Mouse (Mus musculus) embryonic facial prominence, embryonic 10.5 days (tissue): ENCODE measurements around the gene D1Pas1. TPM values are rescaled to one million over a fixed set of nuclear protein-coding genes. Genes with fewer than 3 reads are reported as not detected.

Experiments
- DNase-seq: peaks from one replicate; pipeline ENCODE4 v3.0.0-alpha.2; 2017; ENCODE audit warnings: low spot score
- H3K27ac ChIP-seq: fragments of 300-500 bp; sonication (generic); replicated peaks from 2 replicates; pipeline ENCODE4 v1.5.1; 2016; ENCODE audit warnings: mild to moderate bottlenecking
- H3K27me3 ChIP-seq: fragments of 300-500 bp; sonication (generic); replicated peaks from 2 replicates; pipeline ENCODE4 v1.6.1; 2016; ENCODE audit warnings: low read depth, mild to moderate bottlenecking; ENCODE audit not compliant: poor library complexity, severe bottlenecking
- H3K36me3 ChIP-seq: fragments of 300-500 bp; sonication (generic); replicated peaks from 2 replicates; pipeline ENCODE4 v1.6.1; 2016; ENCODE audit warnings: mild to moderate bottlenecking, moderate library complexity
- H3K4me1 ChIP-seq: fragments of 300-500 bp; sonication (generic); 2 replicates; pipeline ENCODE4 v1.6.1; 2016
- H3K4me3 ChIP-seq: fragments of 300-500 bp; sonication (generic); 2 replicates; pipeline ENCODE4 v1.5.1; 2016; ENCODE audit warnings: mild to moderate bottlenecking, moderate library complexity
- H3K9me3 ChIP-seq: fragments of 300-500 bp; sonication (generic); 2 replicates; pipeline ENCODE4 v1.6.1; 2016; ENCODE audit warnings: mild to moderate bottlenecking
- WGBS: fragments of 180-500 bp; shearing (Covaris S2); methylation state at CpG from one replicate; pipeline ENCODE4 v1.1.7; 2016; 5-methylcytosine and 5-hydroxymethylcytosine counted together
- polyA plus RNA-seq: library from polyadenylated mRNA; unstranded; fragments of >200 nt; fragmentation: Nextera tagmentation; extraction: Ambion mirVana; gene quantifications from 2 replicates; pipeline ENCODE4 v1.2.1, GENCODE M21; 2016

D1Pas1 gene
- polyA plus RNA-seq, 1 experiment from 2014 or later: 0.15 TPM

GRCm38 (mm10) chr1:186959380-186959779 is 7.8 kb upstream of the D1Pas1 start:
- 48% methylated on average over 4 of the region's 4 CpGs for WGBS
- DNase-seq: no peak
- Histone ChIP-seq H3K27ac (no peak overlapping the region), H3K4me1 (0 out of 2 replicates have a peak, but pooled peaks cover 6% of the 10 kb centered on the region), H3K36me3 (no peaks in the 10 kb centered on the region), H3K27me3 (no peaks in the 10 kb centered on the region), H3K9me3 (no peaks in the 10 kb centered on the region), H3K4me3 (no peak overlapping the region)

- Histone ChIP-seq H3K27ac (no peak overlapping the region), H3K9me3 (peaks cover 26% of the 10 kb centered on the region), H3K4me3 (no peak overlapping the region), H3K36me3 (0 out of 2 replicates have a peak, but pooled peaks cover 3% of the 10 kb centered on the region), H3K4me1 (no peaks in the 10 kb centered on the region), H3K27me3 (no peaks in the 10 kb centered on the region)
- 75% methylated on average over 4 of the region's 4 CpGs for WGBS
- DNase-seq: no peak
Measured at GRCm38 (mm10) chr1:186964143-186964875, 2.9 kb upstream of the D1Pas1 start.

GRCm38 (mm10) chr1:186967926-186968325 is 710 bp downstream of the D1Pas1 start:
- WGBS: 93% methylated on average over 34 of the region's 34 CpGs
- H3K4me1 ChIP-seq: no peaks in the 10 kb centered on the region
- H3K9me3 ChIP-seq: peaks cover 26% of the 10 kb centered on the region
- H3K27me3 ChIP-seq: no peaks in the 10 kb centered on the region
- no peak overlapping the region for H3K27ac ChIP-seq
- H3K4me3 ChIP-seq: no peak overlapping the region
- DNase-seq: no peak
- 0 out of 2 replicates have a peak, but pooled peaks cover 3% of the 10 kb centered on the region for H3K36me3 ChIP-seq

DNA sequence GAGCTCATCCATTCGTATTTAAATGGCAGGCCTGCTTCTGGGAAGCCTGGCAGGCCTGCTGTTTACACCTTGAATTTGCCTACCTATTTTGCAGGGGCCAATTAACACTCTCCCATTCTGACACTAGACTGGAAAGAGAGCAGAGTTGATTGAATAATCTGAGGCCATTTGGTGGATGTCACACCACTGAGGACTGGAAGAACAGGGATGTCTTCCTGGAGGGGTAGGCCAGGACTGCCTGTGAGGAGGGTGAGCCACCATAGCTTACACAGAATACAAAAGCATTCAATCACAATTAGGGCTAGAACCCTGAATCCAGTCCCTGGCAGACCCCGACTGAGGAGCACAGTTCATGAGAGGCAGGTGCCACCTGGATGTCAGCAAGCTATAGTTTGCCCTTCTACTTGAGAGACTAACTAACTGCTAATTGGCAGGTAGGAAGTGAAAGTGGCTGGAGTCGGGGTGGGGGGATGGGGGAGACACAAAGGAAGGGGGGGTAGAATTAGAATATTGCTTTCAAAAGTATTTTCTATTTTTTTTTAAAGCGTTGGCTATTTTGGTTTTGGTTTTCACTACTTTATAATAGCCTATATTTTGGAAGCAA is 9.8 kb downstream of the D1Pas1 start:
- Histone ChIP-seq H3K27ac (no peak overlapping the region), H3K36me3 (no peaks in the 10 kb centered on the region), H3K27me3 (no peaks in the 10 kb centered on the region), H3K9me3 (no peaks in the 10 kb centered on the region), H3K4me3 (no peak overlapping the region), H3K4me1 (0 out of 2 replicates have a peak, but pooled peaks cover 5% of the 10 kb centered on the region)
- WGBS: 64% methylated on average over 4 of the region's 4 CpGs
- DNase-seq: no peak

DNA sequence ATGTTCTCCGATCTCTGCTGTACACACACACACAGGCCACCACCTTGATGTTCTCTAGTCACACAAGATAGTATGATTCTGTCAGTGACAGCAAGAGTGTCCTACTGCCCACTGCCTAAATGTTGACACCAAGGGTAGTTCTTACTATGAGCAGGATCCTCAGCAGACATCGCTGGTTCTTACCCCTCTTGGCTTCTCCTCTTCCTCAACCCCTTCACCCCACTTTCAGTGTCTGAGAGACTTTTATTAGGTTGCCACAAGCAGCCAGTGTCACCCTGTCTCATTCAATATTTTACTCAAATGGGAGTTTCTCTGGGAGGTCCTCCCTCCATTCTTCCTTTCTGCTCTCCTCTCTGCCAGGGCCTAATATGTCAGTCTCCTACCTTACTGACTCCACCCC is 10.6 kb downstream of the D1Pas1 start:
- 92% methylated on average over 2 of the region's 2 CpGs for WGBS

GRCm38 (mm10) chr1:186979465-186979864 is 12.2 kb downstream of the D1Pas1 start:
- 0 out of 2 replicates have a peak, but pooled peaks cover 5% of the 10 kb centered on the region for H3K4me1 ChIP-seq
- no peaks in the 10 kb centered on the region for H3K9me3 ChIP-seq
- H3K27ac ChIP-seq: no peak overlapping the region
- no peak overlapping the region for H3K4me3 ChIP-seq
- DNase-seq: no peak
- H3K27me3 ChIP-seq: no peaks in the 10 kb centered on the region
- no peaks in the 10 kb centered on the region for H3K36me3 ChIP-seq
- 85% methylated on average over 8 of the region's 8 CpGs for WGBS

More for the DNA sequence above, 10.6 kb downstream of the D1Pas1 start:
- Histone ChIP-seq H3K9me3 (no peaks in the 10 kb centered on the region), H3K4me3 (no peak overlapping the region), H3K36me3 (no peaks in the 10 kb centered on the region), H3K4me1 (0 out of 2 replicates have a peak, but pooled peaks cover 5% of the 10 kb centered on the region), H3K27me3 (no peaks in the 10 kb centered on the region), H3K27ac (no peak overlapping the region)
- DNase-seq: no peak

- Histone ChIP-seq H3K36me3 (no peaks in the 10 kb centered on the region), H3K27ac (no peak overlapping the region), H3K27me3 (no peaks in the 10 kb centered on the region), H3K9me3 (no peaks in the 10 kb centered on the region), H3K4me1 (0 out of 2 replicates have a peak, but pooled peaks cover 5% of the 10 kb centered on the region), H3K4me3 (no peak overlapping the region)
- WGBS: 66% methylated on average over 9 of the region's 9 CpGs
- DNase-seq: no peak
Measured at GRCm38 (mm10) chr1:186980503-186980902, 13.3 kb downstream of the D1Pas1 start.

DNA sequence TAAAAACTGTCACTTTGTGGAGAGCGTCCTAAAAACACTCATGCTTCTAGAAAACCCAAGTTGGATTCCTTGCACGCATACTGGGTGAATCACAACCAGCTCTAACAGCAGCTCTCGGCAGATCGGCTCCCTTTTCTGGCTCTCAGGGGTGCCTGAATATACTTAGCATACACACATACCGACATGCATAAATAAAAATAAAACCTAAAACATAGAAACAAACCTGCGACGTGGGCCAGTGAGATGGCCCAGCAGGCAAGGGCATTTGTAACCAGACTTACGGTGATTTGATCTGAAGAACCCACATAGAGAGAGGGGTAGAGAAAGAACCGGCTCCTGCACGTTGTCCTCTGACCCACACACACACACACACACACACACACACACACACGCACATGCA is 17.9 kb downstream of the D1Pas1 start:
- 0 out of 2 replicates have a peak, but pooled peaks cover 10% of the 10 kb centered on the region for H3K4me1 ChIP-seq
- WGBS: 95% methylated on average over 11 of the region's 11 CpGs

DNA sequence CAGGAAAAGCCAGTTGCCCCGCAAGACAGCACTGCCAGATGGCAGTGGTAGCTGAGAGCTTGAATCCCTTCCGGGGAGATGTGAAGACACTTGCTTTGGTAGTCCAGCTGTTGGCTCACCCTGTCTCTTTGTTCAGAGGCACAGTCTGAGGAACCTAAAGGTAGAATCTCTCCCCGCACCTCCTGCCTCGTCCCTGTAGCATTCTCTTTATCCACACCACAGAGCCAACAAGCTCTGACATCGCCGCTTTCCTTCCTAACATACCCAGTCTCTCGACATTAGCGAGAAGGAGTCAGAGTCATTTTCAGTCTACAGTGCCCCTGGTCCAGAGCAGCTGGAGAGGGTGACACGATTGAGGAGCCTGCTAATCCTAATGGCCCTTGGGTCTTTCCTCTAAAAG is 18.9 kb downstream of the D1Pas1 start:
- no peak for DNase-seq
- no peaks in the 10 kb centered on the region for H3K36me3 ChIP-seq
- 0 out of 2 replicates have a peak, but pooled peaks cover 5% of the 10 kb centered on the region for H3K4me1 ChIP-seq
- H3K27me3 ChIP-seq: no peaks in the 10 kb centered on the region
- H3K27ac ChIP-seq: no peak overlapping the region
- 74% methylated on average over 9 of the region's 9 CpGs for WGBS
- H3K4me3 ChIP-seq: no peak overlapping the region
- no peaks in the 10 kb centered on the region for H3K9me3 ChIP-seq

More for the DNA sequence above, 17.9 kb downstream of the D1Pas1 start:
- Histone ChIP-seq H3K9me3 (no peaks in the 10 kb centered on the region), H3K27ac (no peak overlapping the region), H3K4me3 (no peak overlapping the region), H3K27me3 (no peaks in the 10 kb centered on the region), H3K36me3 (no peaks in the 10 kb centered on the region)
- DNase-seq: no peak

GRCm38 (mm10) chr1:186986506-186986905 is 19.3 kb downstream of the D1Pas1 start:
- no peaks in the 10 kb centered on the region for H3K27me3 ChIP-seq
- H3K27ac ChIP-seq: no peak overlapping the region
- no peaks in the 10 kb centered on the region for H3K9me3 ChIP-seq
- 81% methylated on average over 8 of the region's 8 CpGs for WGBS
- H3K36me3 ChIP-seq: no peaks in the 10 kb centered on the region
- H3K4me1 ChIP-seq: 0 out of 2 replicates have a peak, but pooled peaks cover 5% of the 10 kb centered on the region
- no peak for DNase-seq
- no peak overlapping the region for H3K4me3 ChIP-seq

DNA sequence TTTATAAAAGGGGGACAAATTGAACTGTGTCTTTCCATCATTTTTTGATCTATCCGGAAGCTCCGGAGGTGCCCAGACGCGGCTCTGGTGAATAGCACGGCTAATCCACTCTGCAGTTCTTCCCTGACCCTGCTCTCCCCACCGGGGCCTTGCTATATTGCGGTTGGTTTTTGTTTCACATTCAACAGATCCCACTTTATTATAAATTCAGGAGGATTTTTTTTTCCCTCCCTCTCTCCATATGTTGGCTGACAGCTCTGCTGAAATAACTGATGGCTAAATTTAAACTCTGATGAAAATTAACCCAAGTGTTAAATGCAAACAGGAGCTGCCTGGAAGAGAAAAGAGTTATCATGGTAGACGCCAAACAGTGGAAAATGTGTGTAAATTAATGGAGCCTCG is 21.1 kb downstream of the D1Pas1 start:
- H3K27ac ChIP-seq: no peak overlapping the region
- DNase-seq: no peak

DNA sequence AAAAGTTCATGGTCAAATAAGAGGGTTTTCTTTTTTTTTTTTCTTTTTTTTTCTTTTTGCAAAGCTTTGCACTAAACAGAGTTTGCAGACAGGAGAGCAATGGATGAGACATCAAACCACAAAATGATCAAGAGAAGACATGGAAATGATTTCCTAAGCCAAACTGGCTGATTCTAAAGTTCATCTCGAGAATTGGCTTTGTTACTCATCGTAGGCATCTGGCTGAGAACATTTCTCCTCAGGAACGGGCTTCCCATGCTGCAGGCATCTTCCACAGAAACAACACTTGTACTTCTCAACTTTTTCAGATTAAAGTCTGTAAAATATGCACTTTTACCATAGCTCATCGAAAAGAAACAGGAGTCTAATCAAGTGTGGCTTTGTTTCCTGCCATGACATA is 21.6 kb downstream of the D1Pas1 start:
- WGBS: 87% methylated on average over 4 of the region's 4 CpGs

More for the DNA sequence above, 21.1 kb downstream of the D1Pas1 start:
- Histone ChIP-seq H3K27me3 (no peaks in the 10 kb centered on the region), H3K36me3 (no peaks in the 10 kb centered on the region), H3K9me3 (no peaks in the 10 kb centered on the region), H3K4me1 (0 out of 2 replicates have a peak, but pooled peaks cover 5% of the 10 kb centered on the region), H3K4me3 (no peak overlapping the region)
- 67% methylated on average over 9 of the region's 9 CpGs for WGBS

DNA sequence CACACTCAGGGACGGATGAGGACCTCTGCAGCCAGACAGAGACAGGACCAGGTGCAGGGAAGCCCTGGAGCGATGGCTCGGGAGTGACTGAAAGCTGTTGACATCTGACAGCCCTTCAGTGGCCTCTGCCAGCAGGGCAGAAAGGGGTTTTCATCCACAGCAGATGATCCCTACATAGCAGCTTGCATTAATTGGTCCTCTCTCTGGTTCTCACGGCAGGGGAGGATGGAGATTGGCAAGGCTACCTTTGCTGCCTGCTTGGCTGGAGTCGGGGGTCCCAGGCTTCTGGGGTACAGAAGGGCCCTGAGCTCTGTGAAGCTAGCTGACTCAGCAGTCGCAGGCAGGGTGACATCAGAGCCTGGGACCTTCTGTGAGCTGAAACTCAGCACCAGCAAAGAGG is 24.3 kb downstream of the D1Pas1 start:
- H3K27ac ChIP-seq: no peak overlapping the region
- 0 out of 2 replicates have a peak, but pooled peaks cover 5% of the 10 kb centered on the region for H3K4me1 ChIP-seq
- WGBS: 70% methylated on average over 6 of the region's 6 CpGs
- no peaks in the 10 kb centered on the region for H3K36me3 ChIP-seq
- DNase-seq: no peak
- H3K27me3 ChIP-seq: no peaks in the 10 kb centered on the region
- H3K4me3 ChIP-seq: no peak overlapping the region
- no peaks in the 10 kb centered on the region for H3K9me3 ChIP-seq

More for the DNA sequence above, 21.6 kb downstream of the D1Pas1 start:
- no peaks in the 10 kb centered on the region for H3K27me3 ChIP-seq
- H3K36me3 ChIP-seq: no peaks in the 10 kb centered on the region
- no peak for DNase-seq
- no peaks in the 10 kb centered on the region for H3K9me3 ChIP-seq
- no peak overlapping the region for H3K4me3 ChIP-seq
- H3K27ac ChIP-seq: no peak overlapping the region
- H3K4me1 ChIP-seq: 0 out of 2 replicates have a peak, but pooled peaks cover 5% of the 10 kb centered on the region
